Mouse (Mus musculus) kidney, embryonic 15.5 days (tissue): ENCODE data around the gene Adam6b. TPM values are rescaled to one million over a fixed set of nuclear protein-coding genes. Genes with fewer than 3 reads are reported as not detected.
"Not testable (repeated sequence)": the region's sequence is repeated elsewhere in the genome, so short reads cannot be mapped to it uniquely, and the experiment has no call there.

Experiments
- ATAC-seq: fragments of 200-750 bp; cut with Nextera tagmentation; replicated peaks from 2 replicates; pipeline ENCODE4 v1.8.0; 2017; ENCODE audit warnings: moderate TSS enrichment; ENCODE audit not compliant: low FRiP score
- H3K27ac ChIP-seq: fragments of 300-500 bp; sonication (generic); 2 replicates; pipeline ENCODE4 v1.5.1; 2015; ENCODE audit warnings: mild to moderate bottlenecking, inconsistent platforms
- H3K27me3 ChIP-seq: fragments of 300-500 bp; sonication (generic); 2 replicates; pipeline ENCODE4 v1.6.1; 2015; ENCODE audit warnings: inconsistent platforms
- H3K36me3 ChIP-seq: fragments of 300-500 bp; sonication (generic); 2 replicates; pipeline ENCODE4 v1.6.1; 2015; ENCODE audit warnings: inconsistent platforms
- H3K4me1 ChIP-seq: fragments of 300-500 bp; sonication (generic); 2 replicates; pipeline ENCODE4 v1.6.1; 2015; ENCODE audit warnings: inconsistent platforms
- H3K4me2 ChIP-seq: fragments of 300-500 bp; sonication (generic); 2 replicates; pipeline ENCODE4 v1.6.1; 2015; ENCODE audit warnings: moderate library complexity, mild to moderate bottlenecking, inconsistent platforms
- H3K4me3 ChIP-seq: fragments of 300-500 bp; sonication (generic); replicated peaks from 2 replicates; pipeline ENCODE4 v1.5.1; 2015; ENCODE audit warnings: mild to moderate bottlenecking, inconsistent platforms
- H3K9ac ChIP-seq: fragments of 300-500 bp; sonication (generic); 2 replicates; pipeline ENCODE4 v1.6.1; 2015; ENCODE audit warnings: mild to moderate bottlenecking, inconsistent platforms
- H3K9me3 ChIP-seq: fragments of 300-500 bp; sonication (generic); replicated peaks from 2 replicates; pipeline ENCODE4 v1.6.1; 2016; ENCODE audit warnings: inconsistent platforms
- WGBS: fragments of 180-500 bp; shearing (Covaris S2); methylation state at CpG from one replicate; pipeline ENCODE4 v1.1.7; 2015; ENCODE audit warnings: mixed read lengths; 5-methylcytosine and 5-hydroxymethylcytosine counted together
- polyA plus RNA-seq: library from polyadenylated mRNA; unstranded; fragments of >200 nt; fragmentation: Nextera tagmentation; extraction: Ambion mirVana; gene quantifications from 2 replicates; pipeline ENCODE4 v1.2.1, GENCODE M21; 2015

Adam6b gene
- not detected in 2 replicates for polyA plus RNA-seq

DNA sequence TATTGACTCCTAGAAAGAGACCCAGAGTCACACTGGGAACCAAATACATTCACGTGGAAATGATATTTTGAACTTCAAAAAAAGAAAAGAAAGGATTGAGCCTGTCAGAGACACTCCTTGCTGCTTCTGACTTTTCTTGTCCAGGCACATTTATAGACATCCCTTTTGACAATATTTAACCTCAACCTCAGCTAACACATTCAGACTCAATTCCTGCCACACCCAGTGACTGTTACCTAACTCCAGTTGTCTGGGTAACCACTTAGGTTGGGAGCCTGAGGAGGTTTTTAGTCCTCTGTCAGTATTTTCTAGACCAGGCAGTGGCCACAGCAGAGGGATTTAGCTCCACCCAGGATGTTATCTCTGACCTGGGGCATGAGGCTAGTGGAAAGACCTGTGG is at the start of gene Adam6b:
TSS of gene Adam6b (plus strand) at position 301 of the 400 bp plus-strand sequence.
- not testable (repeated sequence) for H3K4me1 ChIP-seq, H3K4me3 ChIP-seq, H3K27ac ChIP-seq, H3K9ac ChIP-seq, ATAC-seq, H3K36me3 ChIP-seq, H3K4me2 ChIP-seq, H3K27me3 ChIP-seq, H3K9me3 ChIP-seq
- 78% methylated on average over 1 of the region's 1 CpGs for WGBS

DNA sequence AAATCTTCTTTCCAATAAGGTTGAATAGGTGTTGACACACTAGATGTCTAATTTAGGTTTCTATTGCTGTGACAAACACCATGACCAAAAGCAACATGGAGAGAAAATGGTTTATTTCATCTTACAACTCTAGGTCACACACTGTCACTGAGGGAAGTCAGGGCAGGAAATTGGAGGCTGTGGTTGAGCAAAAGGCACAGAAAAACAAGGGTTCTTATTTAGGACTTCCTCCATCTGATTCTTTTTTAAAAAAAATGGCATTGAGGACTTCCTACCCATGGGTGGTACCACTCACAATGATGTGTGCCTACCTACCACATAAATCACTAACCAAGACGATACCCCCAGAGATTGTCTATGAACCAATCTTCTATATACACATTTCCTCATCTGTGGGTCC is 43.2 kb upstream of the Adam6b start:
- no peak overlapping the region for H3K27ac ChIP-seq
- WGBS = 86% methylated on average over 1 of the region's 1 CpGs
- ATAC-seq = no peak
- H3K9me3 ChIP-seq = no peaks in the 10 kb centered on the region
- no peaks in the 10 kb centered on the region for H3K36me3 ChIP-seq
- no peak overlapping the region for H3K9ac ChIP-seq
- no peaks in the 10 kb centered on the region for H3K4me1 ChIP-seq
- H3K4me3 ChIP-seq = no peak overlapping the region
- H3K4me2 ChIP-seq = no peak overlapping the region
- H3K27me3 ChIP-seq = no peaks in the 10 kb centered on the region

DNA sequence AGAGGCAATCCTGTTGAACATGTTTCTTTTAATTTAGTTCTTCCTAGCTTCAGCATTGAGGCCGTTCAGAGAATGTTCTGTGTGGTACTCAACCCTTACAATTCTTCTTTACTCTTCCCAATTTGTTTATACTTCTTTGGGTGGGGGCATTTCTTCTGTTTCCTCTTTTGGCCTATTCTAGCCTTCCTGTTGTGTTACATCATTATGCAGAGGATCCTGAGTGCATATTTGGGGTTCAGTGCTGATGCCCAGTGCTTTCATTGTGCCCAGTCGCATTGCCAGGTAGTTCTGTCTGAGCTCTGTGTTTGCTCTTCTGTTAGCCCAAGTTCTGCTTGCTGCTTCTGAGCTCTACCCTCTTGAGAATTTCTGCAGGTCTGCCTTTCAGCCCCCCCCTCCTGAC is 13.1 kb upstream of the Adam6b start:
- no peak overlapping the region for H3K9ac ChIP-seq
- H3K36me3 ChIP-seq = no peaks in the 10 kb centered on the region
- H3K4me3 ChIP-seq = no peak overlapping the region
- no peak overlapping the region for H3K4me2 ChIP-seq
- WGBS = 84% methylated on average over 2 of the region's 2 CpGs
- ATAC-seq = no peak
- no peaks in the 10 kb centered on the region for H3K27me3 ChIP-seq
- no peak overlapping the region for H3K27ac ChIP-seq
- no peaks in the 10 kb centered on the region for H3K4me1 ChIP-seq
- H3K9me3 ChIP-seq = no peaks in the 10 kb centered on the region

- no peaks in the 10 kb centered on the region for H3K4me1 ChIP-seq
- no peaks in the 10 kb centered on the region for H3K36me3 ChIP-seq
- H3K4me3 ChIP-seq = no peak overlapping the region
- no peaks in the 10 kb centered on the region for H3K9me3 ChIP-seq
- H3K27me3 ChIP-seq = no peaks in the 10 kb centered on the region
- WGBS = 86% methylated on average over 2 of the region's 2 CpGs
- no peak for ATAC-seq
- no peak overlapping the region for H3K9ac ChIP-seq
- no peak overlapping the region for H3K4me2 ChIP-seq
- H3K27ac ChIP-seq = no peak overlapping the region
Measured at GRCm38 (mm10) chr12:113482147-113482546, 7.2 kb upstream of the Adam6b start.

DNA sequence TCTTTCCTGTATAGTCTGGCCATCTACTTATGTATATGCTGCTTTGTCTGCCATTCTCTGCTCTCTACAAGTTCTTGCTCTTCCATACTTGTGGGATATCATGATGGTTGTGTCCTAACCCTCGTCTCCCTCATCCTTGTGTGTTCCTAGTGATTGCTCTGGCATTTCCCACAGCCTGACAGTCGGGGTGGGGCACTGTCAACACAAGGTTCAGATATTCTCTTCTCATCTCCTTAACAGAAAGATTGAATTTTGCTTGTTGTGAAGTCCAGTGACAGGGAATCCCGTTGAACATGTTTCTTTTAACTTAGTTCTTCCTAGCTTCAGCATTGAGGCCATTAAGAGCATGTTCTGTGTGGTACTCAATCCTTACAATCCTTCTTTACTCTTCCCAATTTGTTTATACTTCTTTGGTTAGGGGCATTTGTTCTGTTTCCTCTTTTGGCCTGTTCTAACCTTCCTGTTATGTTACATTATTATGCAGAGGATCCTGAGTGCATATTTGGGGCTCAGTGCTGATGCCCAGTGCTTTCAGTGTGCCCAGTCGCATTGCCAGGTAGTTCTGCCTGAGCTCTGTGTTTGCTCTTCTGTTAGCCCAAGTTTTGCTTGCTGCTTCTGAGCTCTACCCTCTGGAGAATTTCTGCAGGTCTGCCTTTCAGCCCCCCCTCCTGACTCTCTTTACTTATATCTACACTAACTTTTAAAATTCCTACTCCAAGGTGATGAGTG is 6.5 kb upstream of the Adam6b start:
- 54% methylated on average over 4 of the region's 4 CpGs for WGBS

DNA sequence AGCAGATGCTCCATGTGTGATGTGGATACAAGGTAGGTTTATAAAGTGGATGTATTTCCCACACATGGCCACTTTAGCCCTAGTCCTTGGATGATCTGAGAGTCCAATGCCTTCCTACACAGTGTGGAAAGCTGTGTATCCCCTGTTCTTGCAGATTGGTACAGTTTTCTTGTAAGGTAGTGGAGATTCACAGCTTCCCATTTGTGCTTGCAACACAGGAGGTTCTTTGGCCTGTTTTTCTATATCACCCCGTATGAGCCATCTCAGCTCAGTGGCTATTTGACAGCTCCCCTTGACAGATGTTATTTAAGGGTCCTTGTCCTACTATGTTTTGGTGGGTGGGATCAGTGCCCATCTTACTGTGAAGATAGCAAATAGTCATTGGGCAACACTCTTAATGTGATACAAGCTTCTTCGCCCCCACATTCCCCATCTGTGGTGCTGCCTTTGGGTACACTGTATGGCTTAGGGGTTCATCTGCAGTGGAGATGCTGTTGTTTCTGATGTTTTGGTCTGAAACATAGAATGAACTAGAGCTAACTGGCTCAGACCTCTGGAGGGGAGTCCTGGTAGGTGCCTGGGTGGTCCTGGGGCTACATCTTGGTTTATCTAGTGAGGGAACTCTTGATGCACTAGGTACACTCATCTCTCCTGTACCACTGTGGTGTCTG is 5.7 kb upstream of the Adam6b start:
- Histone ChIP-seq H3K9ac (no peak overlapping the region), H3K4me2 (no peak overlapping the region), H3K27me3 (no peaks in the 10 kb centered on the region), H3K9me3 (no peaks in the 10 kb centered on the region), H3K27ac (no peak overlapping the region), H3K4me1 (no peaks in the 10 kb centered on the region), H3K36me3 (no peaks in the 10 kb centered on the region), H3K4me3 (no peak overlapping the region)
- no peak for ATAC-seq
- WGBS = 90% methylated on average over 2 of the region's 2 CpGs

More for the DNA sequence above, 6.5 kb upstream of the Adam6b start:
- Histone ChIP-seq H3K27me3 (no peaks in the 10 kb centered on the region), H3K9me3 (no peaks in the 10 kb centered on the region), H3K27ac (no peak overlapping the region), H3K4me2 (no peak overlapping the region), H3K4me3 (no peak overlapping the region), H3K36me3 (no peaks in the 10 kb centered on the region), H3K9ac (no peak overlapping the region), H3K4me1 (no peaks in the 10 kb centered on the region)
- ATAC-seq = no peak

DNA sequence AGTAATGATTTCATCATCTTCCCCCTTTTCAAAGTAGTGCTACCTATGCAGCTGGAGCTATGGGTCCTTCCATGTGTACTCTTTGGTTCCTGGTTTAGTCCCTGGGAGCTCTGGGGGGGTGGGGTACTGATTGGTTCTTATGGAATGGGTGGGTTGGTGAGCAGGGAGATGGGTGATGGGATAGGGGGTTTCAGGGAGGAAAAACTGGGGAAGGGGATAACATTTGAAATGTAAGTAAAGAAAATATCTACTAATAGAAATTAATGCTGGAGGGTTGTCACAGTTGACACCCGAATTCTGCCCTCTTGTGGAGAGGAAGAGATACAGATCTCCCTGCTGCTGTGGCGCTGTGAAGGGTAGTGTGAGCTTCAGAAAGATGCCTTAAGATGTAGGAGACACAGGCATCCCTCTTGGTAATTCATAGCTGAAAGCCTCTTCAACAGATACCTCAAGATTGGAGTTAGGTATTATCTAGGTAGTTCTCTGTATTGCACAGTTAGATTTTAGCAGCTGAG is 4.3 kb upstream of the Adam6b start:
- no peak overlapping the region for H3K4me2 ChIP-seq

DNA sequence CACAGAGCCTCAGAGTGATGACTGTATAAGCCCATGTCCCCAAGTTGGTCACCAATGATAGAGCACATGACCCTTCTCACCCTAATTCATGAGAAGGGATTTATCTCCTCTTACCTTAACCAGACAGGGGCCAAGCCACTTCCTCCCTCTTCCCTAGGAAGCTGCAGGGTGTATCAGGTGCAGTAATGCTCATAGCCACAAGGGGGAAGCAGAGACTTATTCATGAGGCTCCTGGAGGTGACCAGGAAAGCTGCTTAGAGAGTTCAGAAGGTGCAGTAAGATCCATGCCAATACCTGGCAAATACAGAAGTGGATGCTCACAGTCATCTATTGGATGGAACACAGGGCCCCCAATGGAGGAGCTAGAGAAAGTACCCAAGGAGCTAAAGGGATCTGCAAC is 1.6 kb upstream of the Adam6b start:
- H3K9me3 ChIP-seq, H3K9ac ChIP-seq, H3K4me2 ChIP-seq, H3K36me3 ChIP-seq, H3K27ac ChIP-seq, H3K27me3 ChIP-seq, H3K4me1 ChIP-seq, H3K4me3 ChIP-seq: not testable (repeated sequence)
- ATAC-seq = 0 out of 2 replicates have a peak, but pooled peaks have one; percentile 60

More for the DNA sequence above, 4.3 kb upstream of the Adam6b start:
- 34% methylated on average over 2 of the region's 2 CpGs for WGBS
- no peaks in the 10 kb centered on the region for H3K27me3 ChIP-seq
- H3K9ac ChIP-seq = no peak overlapping the region
- H3K27ac ChIP-seq = no peak overlapping the region
- H3K36me3 ChIP-seq = no peaks in the 10 kb centered on the region
- H3K4me3 ChIP-seq = no peak overlapping the region
- ATAC-seq = no peak
- no peaks in the 10 kb centered on the region for H3K9me3 ChIP-seq
- H3K4me1 ChIP-seq = no peaks in the 10 kb centered on the region

DNA sequence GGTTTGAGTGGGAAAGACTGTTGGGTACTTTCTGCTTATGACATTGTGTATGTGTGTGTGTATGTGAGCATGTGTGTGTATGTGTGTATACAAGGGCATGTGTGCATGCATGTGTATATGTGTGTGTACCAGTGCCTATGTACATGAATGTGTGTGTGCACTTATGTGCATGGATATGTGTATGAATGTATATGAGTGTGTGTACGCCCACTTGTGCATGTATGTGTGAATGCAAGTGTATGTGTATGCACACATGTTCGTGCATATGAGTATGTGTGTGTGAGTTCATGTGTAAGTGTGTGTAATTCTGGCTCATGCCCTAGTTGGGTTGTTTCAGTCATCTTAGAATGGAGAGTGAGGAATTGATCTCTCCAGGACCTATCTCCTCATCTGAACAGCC is 36.6 kb downstream of the Adam6b start:
- Histone ChIP-seq H3K4me3 (no peak overlapping the region), H3K9me3 (no peaks in the 10 kb centered on the region), H3K27ac (no peak overlapping the region), H3K27me3 (no peaks in the 10 kb centered on the region), H3K4me1 (no peaks in the 10 kb centered on the region), H3K9ac (no peak overlapping the region), H3K36me3 (no peaks in the 10 kb centered on the region), H3K4me2 (no peak overlapping the region)
- ATAC-seq = no peak
- WGBS = 78% methylated on average over 2 of the region's 2 CpGs

Other genes starting within 250 kb of the Adam6b start
- not detected in 2 replicates for gene Adam6a, start 54.4 kb downstream of the Adam6b start, polyA plus RNA-seq